Mouse (Mus musculus): Measurements from ENCODE around the gene Gm28048. TPM values are rescaled to one million over a fixed set of nuclear protein-coding genes. Genes with fewer than 3 reads are reported as not detected.

Gene Gm28048
- polyA plus RNA-seq, 1 experiment from 2014 or later, result 14.0 TPM

GRCm38 (mm10) chr11:22900041-22900440, 81.8 kb downstream of the Gm28048 start:
- no peaks in the 10 kb centered on the region for H3K27me3 ChIP-seq (ENCODE audit: control insufficient read depth, insufficient read depth, low read length)
- no peak for TF ChIP-seq CTCF (IDR thresholded peaks at IDR 0.05; ENCODE audit: low read depth)
- no peaks in the 10 kb centered on the region for H3K4me1 ChIP-seq (replicated peaks; ENCODE audit: control insufficient read depth, insufficient read depth)
- H3K9ac ChIP-seq (ENCODE audit: low read length), result no peak overlapping the region
- no peaks in the 10 kb centered on the region for H3K9me3 ChIP-seq (ENCODE audit: control insufficient read depth, low read length)
- no peak overlapping the region for H3K27ac ChIP-seq (replicated peaks)
- no peak for ATAC-seq (ENCODE audit: low FRiP score, low TSS enrichment)
- H3K4me3 ChIP-seq (ENCODE audit: low read depth, low read length), result no peak overlapping the region
- 84% methylated on average over 3 of the region's 3 CpGs for WGBS
- DNase-seq (ENCODE audit: low spot score), result no peak
- no peak overlapping the region for H3K4me2 ChIP-seq (replicated peaks; ENCODE audit: low read depth)
- H3K36me3 ChIP-seq (ENCODE audit: control insufficient read depth, insufficient read depth, low read length), result 0 out of 2 replicates have a peak, but pooled peaks cover 3% of the 10 kb centered on the region

- TF ChIP-seq EP300 (optimal IDR thresholded peaks at IDR 0.05) (no peak), CTCF (IDR thresholded peaks at IDR 0.05; ENCODE audit: low read depth) (no peak)
- Histone ChIP-seq H3K9me3 (ENCODE audit: control insufficient read depth, low read length) (no peaks in the 10 kb centered on the region), H3K4me3 (ENCODE audit: low read depth, low read length) (no peak overlapping the region), H3K27me3 (ENCODE audit: control insufficient read depth, insufficient read depth, low read length) (no peaks in the 10 kb centered on the region), H3K4me2 (replicated peaks; ENCODE audit: low read depth) (no peak overlapping the region), H3K4me1 (replicated peaks; ENCODE audit: control insufficient read depth, insufficient read depth) (no peaks in the 10 kb centered on the region), H3K36me3 (ENCODE audit: control insufficient read depth, insufficient read depth, low read length) (0 out of 2 replicates have a peak, but pooled peaks cover 3% of the 10 kb centered on the region), H3K27ac (replicated peaks) (no peak overlapping the region), H3K9ac (ENCODE audit: low read length) (no peak overlapping the region)
- no peak for DNase-seq (ENCODE audit: low spot score)
- no peak for ATAC-seq (ENCODE audit: low FRiP score, low TSS enrichment)
- whole genome bisulfite sequencing, result 89% methylated on average over 4 of the region's 4 CpGs
Measured at GRCm38 (mm10) chr11:22897642-22898041, 84.2 kb downstream of the Gm28048 start.

GRCm38 (mm10) chr11:22897127-22897526, 84.8 kb downstream of the Gm28048 start:
- Histone ChIP-seq H3K4me3 (ENCODE audit: low read depth, low read length) (no peak overlapping the region), H3K4me1 (replicated peaks; ENCODE audit: control insufficient read depth, insufficient read depth) (no peaks in the 10 kb centered on the region), H3K9ac (ENCODE audit: low read length) (no peak overlapping the region), H3K27me3 (ENCODE audit: control insufficient read depth, insufficient read depth, low read length) (no peaks in the 10 kb centered on the region), H3K27ac (replicated peaks) (no peak overlapping the region), H3K4me2 (replicated peaks; ENCODE audit: low read depth) (no peak overlapping the region), H3K36me3 (ENCODE audit: control insufficient read depth, insufficient read depth, low read length) (0 out of 2 replicates have a peak, but pooled peaks cover 3% of the 10 kb centered on the region), H3K9me3 (ENCODE audit: control insufficient read depth, low read length) (no peaks in the 10 kb centered on the region)
- no peak for DNase-seq (ENCODE audit: low spot score)
- TF ChIP-seq CTCF (IDR thresholded peaks at IDR 0.05; ENCODE audit: low read depth), result no peak
- TF ChIP-seq EP300 (optimal IDR thresholded peaks at IDR 0.05), result no peak
- no peak for ATAC-seq (ENCODE audit: low FRiP score, low TSS enrichment)
- 80% methylated on average over 4 of the region's 4 CpGs for WGBS

- DNase-seq (ENCODE audit: low spot score), result no peak
- no peak for ATAC-seq (ENCODE audit: low FRiP score, low TSS enrichment)
- Histone ChIP-seq H3K36me3 (ENCODE audit: control insufficient read depth, insufficient read depth, low read length) (no peaks in the 10 kb centered on the region), H3K9ac (ENCODE audit: low read length) (no peak overlapping the region), H3K9me3 (ENCODE audit: control insufficient read depth, low read length) (no peaks in the 10 kb centered on the region), H3K4me2 (replicated peaks; ENCODE audit: low read depth) (no peak overlapping the region), H3K27me3 (ENCODE audit: control insufficient read depth, insufficient read depth, low read length) (no peaks in the 10 kb centered on the region), H3K27ac (replicated peaks) (no peak overlapping the region), H3K4me1 (replicated peaks; ENCODE audit: control insufficient read depth, insufficient read depth) (no peaks in the 10 kb centered on the region), H3K4me3 (ENCODE audit: low read depth, low read length) (no peak overlapping the region)
- 58% methylated on average over 3 of the region's 3 CpGs for WGBS
- TF ChIP-seq CTCF (IDR thresholded peaks at IDR 0.05; ENCODE audit: low read depth) (no peak), EP300 (optimal IDR thresholded peaks at IDR 0.05) (no peak)
Measured at GRCm38 (mm10) chr11:22893075-22893474, 88.8 kb downstream of the Gm28048 start.

- Histone ChIP-seq H3K4me3 (ENCODE audit: low read depth, low read length) (no peak overlapping the region), H3K9me3 (ENCODE audit: control insufficient read depth, low read length) (no peaks in the 10 kb centered on the region), H3K9ac (ENCODE audit: low read length) (no peak overlapping the region), H3K4me1 (replicated peaks; ENCODE audit: control insufficient read depth, insufficient read depth) (no peaks in the 10 kb centered on the region), H3K36me3 (ENCODE audit: control insufficient read depth, insufficient read depth, low read length) (no peaks in the 10 kb centered on the region), H3K27ac (replicated peaks) (no peak overlapping the region), H3K27me3 (ENCODE audit: control insufficient read depth, insufficient read depth, low read length) (no peaks in the 10 kb centered on the region), H3K4me2 (replicated peaks; ENCODE audit: low read depth) (no peak overlapping the region)
- 49% methylated on average over 6 of the region's 6 CpGs for WGBS
- TF ChIP-seq CTCF (IDR thresholded peaks at IDR 0.05; ENCODE audit: low read depth) (no peak), EP300 (optimal IDR thresholded peaks at IDR 0.05) (no peak)
- DNase-seq (ENCODE audit: low spot score) (no peak), ATAC-seq (ENCODE audit: low FRiP score, low TSS enrichment) (no peak)
Measured at GRCm38 (mm10) chr11:22892466-22892865, 89.4 kb downstream of the Gm28048 start.

GRCm38 (mm10) chr11:22891876-22892275, 90.0 kb downstream of the Gm28048 start:
- no peak overlapping the region for H3K4me3 ChIP-seq (ENCODE audit: low read depth, low read length)
- no peaks in the 10 kb centered on the region for H3K27me3 ChIP-seq (ENCODE audit: control insufficient read depth, insufficient read depth, low read length)
- H3K36me3 ChIP-seq (ENCODE audit: control insufficient read depth, insufficient read depth, low read length), result no peaks in the 10 kb centered on the region
- DNase-seq (ENCODE audit: low spot score) (no peak), ATAC-seq (ENCODE audit: low FRiP score, low TSS enrichment) (no peak; the same call in 1 of the 2 replicates)
- no peak overlapping the region for H3K27ac ChIP-seq (replicated peaks)
- whole genome bisulfite sequencing, result 86% methylated on average over 7 of the region's 7 CpGs
- no peaks in the 10 kb centered on the region for H3K9me3 ChIP-seq (ENCODE audit: control insufficient read depth, low read length)
- no peak for TF ChIP-seq EP300 (optimal IDR thresholded peaks at IDR 0.05)
- TF ChIP-seq CTCF (IDR thresholded peaks at IDR 0.05; ENCODE audit: low read depth), result no peak
- H3K4me2 ChIP-seq (replicated peaks; ENCODE audit: low read depth), result no peak overlapping the region
- no peaks in the 10 kb centered on the region for H3K4me1 ChIP-seq (replicated peaks; ENCODE audit: control insufficient read depth, insufficient read depth)
- H3K9ac ChIP-seq (ENCODE audit: low read length), result no peak overlapping the region
